Mouse (Mus musculus) intestine, embryonic 15.5 days (tissue): ENCODE results near the gene Dph7. TPM values are rescaled to one million over a fixed set of nuclear protein-coding genes. Genes with fewer than 3 reads are reported as not detected.
A peak's percentile ranks its signal among the peaks of the same experiment; 100 is the strongest.
"Not testable (repeated sequence)": the region's sequence is repeated elsewhere in the genome, so short reads cannot be mapped to it uniquely, and the experiment has no call there.

Experiments used
- ATAC-seq: fragments of 200-750 bp; cut with Nextera tagmentation; 2 replicates; pipeline ENCODE4 v1.8.0; 2017; ENCODE audit warnings: moderate TSS enrichment, moderate library complexity
- H3K27ac ChIP-seq: fragments of 300-500 bp; sonication (generic); 2 replicates; pipeline ENCODE4 v1.5.1; 2015; ENCODE audit warnings: mild to moderate bottlenecking, inconsistent platforms
- H3K27me3 ChIP-seq: fragments of 300-500 bp; sonication (generic); replicated peaks from 2 replicates; pipeline ENCODE4 v1.6.1; 2015; ENCODE audit warnings: inconsistent platforms
- H3K36me3 ChIP-seq: fragments of 300-500 bp; sonication (generic); 2 replicates; pipeline ENCODE4 v1.6.1; 2015; ENCODE audit warnings: inconsistent platforms
- H3K4me1 ChIP-seq: fragments of 300-500 bp; sonication (generic); replicated peaks from 2 replicates; pipeline ENCODE4 v1.6.1; 2015; ENCODE audit warnings: inconsistent platforms
- H3K4me2 ChIP-seq: fragments of 300-500 bp; sonication (generic); replicated peaks from 2 replicates; pipeline ENCODE4 v1.6.1; 2015; ENCODE audit warnings: mild to moderate bottlenecking, inconsistent platforms
- H3K4me3 ChIP-seq: fragments of 300-500 bp; sonication (generic); replicated peaks from 2 replicates; pipeline ENCODE4 v1.5.1; 2015; ENCODE audit warnings: inconsistent platforms
- H3K9ac ChIP-seq: fragments of 300-500 bp; sonication (generic); 2 replicates; pipeline ENCODE4 v1.6.1; 2015; ENCODE audit warnings: inconsistent platforms
- H3K9me3 ChIP-seq: fragments of 300-500 bp; sonication (generic); 2 replicates; pipeline ENCODE4 v1.6.1; 2016; ENCODE audit warnings: inconsistent platforms
- WGBS: fragments of 180-500 bp; shearing (Covaris S2); methylation state at CpG from one replicate; pipeline ENCODE4 v1.1.7; 2015; 5-methylcytosine and 5-hydroxymethylcytosine counted together
- polyA plus RNA-seq: library from polyadenylated mRNA; unstranded; fragments of >200 nt; fragmentation: Nextera tagmentation; extraction: Ambion mirVana; gene quantifications from 2 replicates; pipeline ENCODE4 v1.2.1, GENCODE M21; 2015

Dph7 gene
- polyA plus RNA-seq, 1 experiment from 2014 or later, result 24.0 TPM

- no peaks in the 10 kb centered on the region for H3K9me3 ChIP-seq
- H3K36me3 ChIP-seq, result no peaks in the 10 kb centered on the region
- no peak overlapping the region for H3K9ac ChIP-seq
- no peak overlapping the region for H3K4me2 ChIP-seq
- no peak overlapping the region for H3K4me3 ChIP-seq
- ATAC-seq, result no peak
- 88% methylated on average over 5 of the region's 5 CpGs for WGBS
- H3K27ac ChIP-seq, result 0 out of 2 replicates have a peak overlapping the region, but pooled peaks have one; percentile 32
- H3K27me3 ChIP-seq, result no peaks in the 10 kb centered on the region
- H3K4me1 ChIP-seq, result peaks cover 7% of the 10 kb centered on the region
Observed at GRCm38 (mm10) chr2:24929593-24929992, 32.6 kb upstream of the Dph7 start.

- peak overlapping the region; percentile 75 for H3K4me3 ChIP-seq
- H3K27me3 ChIP-seq, result no peaks in the 10 kb centered on the region; the same call in 1 of the 2 replicates
- H3K27ac ChIP-seq, result peak overlapping the region; percentile 91
- no peaks in the 10 kb centered on the region for H3K9me3 ChIP-seq
- peak overlapping the region; percentile 97 for H3K4me2 ChIP-seq
- no peaks in the 10 kb centered on the region for H3K36me3 ChIP-seq
- 4% methylated on average over 19 of the region's 19 CpGs for WGBS
- peaks cover 5% of the 10 kb centered on the region for H3K4me1 ChIP-seq
- ATAC-seq, result peak; percentile 82
- peak overlapping the region; percentile 75 for H3K9ac ChIP-seq
Observed at GRCm38 (mm10) chr2:24934441-24934963, 27.7 kb upstream of the Dph7 start.

GRCm38 (mm10) chr2:24935057-24935796 lies 27.0 kb upstream of the Dph7 start, which contains the start of gene Arrdc1:
TSS of gene Arrdc1 (minus strand) at chr2:24935252.
- no peaks in the 10 kb centered on the region; the same call in 1 of the 2 replicates for H3K27me3 ChIP-seq
- no peaks in the 10 kb centered on the region for H3K36me3 ChIP-seq
- H3K4me2 ChIP-seq, result peak within 1 kb of the TSS; percentile 97
- peak within 1 kb of the TSS; percentile 75 for H3K9ac ChIP-seq
- H3K4me3 ChIP-seq, result peak within 1 kb of the TSS; percentile 75
- H3K27ac ChIP-seq, result peak within 1 kb of the TSS; percentile 91
- ATAC-seq, result peak; percentile 96
- WGBS, result under 1% methylated on average over 46 of the region's 49 CpGs
- peaks cover 5% of the 10 kb centered on the region for H3K4me1 ChIP-seq
- H3K9me3 ChIP-seq, result no peaks in the 10 kb centered on the region

GRCm38 (mm10) chr2:24942092-24942491 lies 20.1 kb upstream of the Dph7 start:
- Histone ChIP-seq H3K27ac (no peak overlapping the region), H3K4me3 (no peak overlapping the region), H3K4me1 (no peaks in the 10 kb centered on the region), H3K9ac (no peak overlapping the region), H3K9me3 (no peaks in the 10 kb centered on the region), H3K27me3 (no peaks in the 10 kb centered on the region; the same call in 1 of the 2 replicates), H3K4me2 (no peak overlapping the region), H3K36me3 (no peaks in the 10 kb centered on the region)
- 71% methylated on average over 4 of the region's 4 CpGs for WGBS
- no peak for ATAC-seq

GRCm38 (mm10) chr2:24944304-24944703 lies 17.9 kb upstream of the Dph7 start:
- H3K4me2 ChIP-seq, H3K4me1 ChIP-seq, H3K9me3 ChIP-seq, ATAC-seq, H3K36me3 ChIP-seq, H3K27me3 ChIP-seq, H3K4me3 ChIP-seq, H3K9ac ChIP-seq, H3K27ac ChIP-seq: not testable (repeated sequence)
- WGBS, result 56% methylated on average over 2 of the region's 2 CpGs

GRCm38 (mm10) chr2:24949421-24950188 lies 12.6 kb upstream of the Dph7 start, which contains the start of gene Zmynd19:
TSS of gene Zmynd19 (plus strand) at chr2:24949792.
- 0% methylated on average over 107 of the region's 108 CpGs for WGBS
- Histone ChIP-seq H3K4me1 (peaks cover 13% of the 10 kb centered on the region), H3K36me3 (peaks cover 19% of the 10 kb centered on the region), H3K4me2 (peak within 1 kb of the TSS; percentile 85), H3K27me3 (no peaks in the 10 kb centered on the region), H3K9ac (peak within 1 kb of the TSS; percentile 91), H3K4me3 (peak within 1 kb of the TSS; percentile 97), H3K9me3 (no peaks in the 10 kb centered on the region), H3K27ac (peak within 1 kb of the TSS; percentile 51; the same call in 1 of the 2 replicates)
- peak; percentile 100 for ATAC-seq

GRCm38 (mm10) chr2:24950189-24950535 lies 12.0 kb upstream of the Dph7 start:
- peak; percentile 12; the same call in 1 of the 2 replicates for ATAC-seq
- under 1% methylated on average over 31 of the region's 31 CpGs for WGBS
- Histone ChIP-seq H3K4me3 (peak overlapping the region; percentile 97), H3K27ac (peak overlapping the region; percentile 51; the same call in 1 of the 2 replicates), H3K4me2 (peak overlapping the region; percentile 85), H3K4me1 (peaks cover 13% of the 10 kb centered on the region), H3K27me3 (no peaks in the 10 kb centered on the region), H3K9me3 (no peaks in the 10 kb centered on the region), H3K36me3 (peaks cover 19% of the 10 kb centered on the region), H3K9ac (peak overlapping the region; percentile 91)

- peaks cover 19% of the 10 kb centered on the region for H3K36me3 ChIP-seq
- peaks cover 13% of the 10 kb centered on the region for H3K4me1 ChIP-seq
- no peak overlapping the region for H3K4me2 ChIP-seq
- WGBS, result 84% methylated on average over 4 of the region's 4 CpGs
- no peak overlapping the region for H3K27ac ChIP-seq
- no peak overlapping the region for H3K4me3 ChIP-seq
- H3K9ac ChIP-seq, result no peak overlapping the region
- H3K9me3 ChIP-seq, result no peaks in the 10 kb centered on the region
- no peaks in the 10 kb centered on the region for H3K27me3 ChIP-seq
- ATAC-seq, result no peak
Observed at GRCm38 (mm10) chr2:24952537-24953055, 9.6 kb upstream of the Dph7 start.

- no peak overlapping the region for H3K4me2 ChIP-seq
- H3K27ac ChIP-seq, result no peak overlapping the region
- H3K9me3 ChIP-seq, result no peaks in the 10 kb centered on the region
- no peak overlapping the region for H3K4me3 ChIP-seq
- H3K4me1 ChIP-seq, result peaks cover 7% of the 10 kb centered on the region; the same call in 1 of the 2 replicates
- WGBS, result 29% methylated on average over 3 of the region's 3 CpGs
- ATAC-seq, result no peak
- H3K9ac ChIP-seq, result no peak overlapping the region
- no peaks in the 10 kb centered on the region for H3K27me3 ChIP-seq
- H3K36me3 ChIP-seq, result peaks cover 15% of the 10 kb centered on the region; the same call in 1 of the 2 replicates
Observed at GRCm38 (mm10) chr2:24960910-24961309, 1.3 kb upstream of the Dph7 start.

- H3K27me3 ChIP-seq, result no peaks in the 10 kb centered on the region
- no peak overlapping the region for H3K4me2 ChIP-seq
- H3K9me3 ChIP-seq, result no peaks in the 10 kb centered on the region
- H3K4me3 ChIP-seq, result no peak overlapping the region
- no peak overlapping the region for H3K27ac ChIP-seq
- H3K9ac ChIP-seq, result no peak overlapping the region
- peaks cover 9% of the 10 kb centered on the region for H3K4me1 ChIP-seq
- WGBS, result 79% methylated on average over 4 of the region's 4 CpGs
- no peak for ATAC-seq
- H3K36me3 ChIP-seq, result peaks cover 18% of the 10 kb centered on the region
Observed at GRCm38 (mm10) chr2:24970386-24970785, 8.2 kb downstream of the Dph7 start.

GRCm38 (mm10) chr2:24974452-24974851 lies 12.3 kb downstream of the Dph7 start:
- Histone ChIP-seq H3K4me1 (peaks cover 14% of the 10 kb centered on the region), H3K4me2 (peak overlapping the region; percentile 97), H3K4me3 (peak overlapping the region; percentile 84), H3K9ac (peak overlapping the region; percentile 77), H3K27ac (peak overlapping the region; percentile 95)
- H3K36me3 ChIP-seq, H3K9me3 ChIP-seq, ATAC-seq, H3K27me3 ChIP-seq: not testable (repeated sequence)
- under 1% methylated on average over 17 of the region's 17 CpGs for WGBS
